Mouse (Mus musculus): ENCODE measurements around the gene Man2a2. TPM values are rescaled to one million over a fixed set of nuclear protein-coding genes. Genes with fewer than 3 reads are reported as not detected.

The Man2a2 gene
- 59.1 and 70.2 TPM in 2 replicates for total RNA-seq (2014; rRNA removed)
- 13.7 and 16.6 TPM in 2 replicates for polyA plus RNA-seq (2015; fragmentation: Nextera tagmentation; extraction: Ambion mirVana)

GRCm38 (mm10) chr7:80371041-80371751, at the start of gene Man2a2:
Gene Man2a2 (minus strand): TSS chr7:80371375.
- no peaks in the 10 kb centered on the region for H3K9me3 ChIP-seq (ENCODE audit: low read length)
- peak; percentile 85 for DNase-seq (ENCODE audit: low spot score)
- H3K9ac ChIP-seq (replicated peaks; ENCODE audit: low read length, poor library complexity, severe bottlenecking) = peak within 1 kb of the TSS; percentile 96
- H3K27ac ChIP-seq (ENCODE audit: low read depth, low read length) = peak within 1 kb of the TSS; percentile 81
- H3K4me3 ChIP-seq (ENCODE audit: low read depth, low read length) = peak within 1 kb of the TSS; percentile 92
- no peaks in the 10 kb centered on the region for H3K27me3 ChIP-seq (ENCODE audit: insufficient read depth, low read length)
- peak; percentile 69 for TF ChIP-seq CTCF (IDR thresholded peaks at IDR 0.05)
- WGBS = 1% methylated on average over 35 of the region's 86 CpGs
- H3K36me3 ChIP-seq (ENCODE audit: insufficient read depth, low read length) = peaks cover 23% of the 10 kb centered on the region
- peak; percentile 83 for ATAC-seq (ENCODE audit: low FRiP score)
- H3K4me1 ChIP-seq (ENCODE audit: insufficient read depth, low read length) = peaks cover 8% of the 10 kb centered on the region; the same call in 1 of the 2 replicates
- peak within 1 kb of the TSS; percentile 76 for H3K4me2 ChIP-seq (ENCODE audit: low read depth, low read length, poor library complexity, severe bottlenecking)

- Histone ChIP-seq H3K36me3 (ENCODE audit: insufficient read depth, low read length) (no peaks in the 10 kb centered on the region), H3K4me2 (ENCODE audit: low read depth, low read length, poor library complexity, severe bottlenecking) (no peak overlapping the region), H3K4me1 (ENCODE audit: insufficient read depth, low read length) (no peaks in the 10 kb centered on the region), H3K27me3 (ENCODE audit: insufficient read depth, low read length) (no peaks in the 10 kb centered on the region), H3K4me3 (ENCODE audit: low read depth, low read length) (no peak overlapping the region), H3K9me3 (ENCODE audit: low read length) (no peaks in the 10 kb centered on the region), H3K9ac (replicated peaks; ENCODE audit: low read length, poor library complexity, severe bottlenecking) (no peak overlapping the region), H3K27ac (ENCODE audit: low read depth, low read length) (no peak overlapping the region)
- ATAC-seq (ENCODE audit: low FRiP score) (no peak), DNase-seq (ENCODE audit: low spot score) (no peak)
- WGBS = 80% methylated on average over 4 of the region's 4 CpGs
- TF ChIP-seq CTCF (IDR thresholded peaks at IDR 0.05) = no peak
Observed at GRCm38 (mm10) chr7:80420586-80420985, 49.4 kb upstream of the Man2a2 start.

GRCm38 (mm10) chr7:80419278-80419677, 48.1 kb upstream of the Man2a2 start:
- WGBS = 63% methylated on average over 3 of the region's 3 CpGs
- ATAC-seq (ENCODE audit: low FRiP score) (no peak), DNase-seq (ENCODE audit: low spot score) (no peak)
- H3K27ac ChIP-seq (ENCODE audit: low read depth, low read length) = no peak overlapping the region
- no peak overlapping the region for H3K4me3 ChIP-seq (ENCODE audit: low read depth, low read length)
- no peaks in the 10 kb centered on the region for H3K36me3 ChIP-seq (ENCODE audit: insufficient read depth, low read length)
- no peak for TF ChIP-seq CTCF (IDR thresholded peaks at IDR 0.05)
- no peak overlapping the region for H3K4me2 ChIP-seq (ENCODE audit: low read depth, low read length, poor library complexity, severe bottlenecking)
- no peak overlapping the region for H3K9ac ChIP-seq (replicated peaks; ENCODE audit: low read length, poor library complexity, severe bottlenecking)
- H3K27me3 ChIP-seq (ENCODE audit: insufficient read depth, low read length) = no peaks in the 10 kb centered on the region
- H3K9me3 ChIP-seq (ENCODE audit: low read length) = no peaks in the 10 kb centered on the region
- H3K4me1 ChIP-seq (ENCODE audit: insufficient read depth, low read length) = no peaks in the 10 kb centered on the region

- 78% methylated on average over 3 of the region's 3 CpGs for WGBS
- Histone ChIP-seq H3K4me1 (ENCODE audit: insufficient read depth, low read length) (no peaks in the 10 kb centered on the region), H3K27ac (ENCODE audit: low read depth, low read length) (no peak overlapping the region), H3K36me3 (ENCODE audit: insufficient read depth, low read length) (no peaks in the 10 kb centered on the region), H3K27me3 (ENCODE audit: insufficient read depth, low read length) (no peaks in the 10 kb centered on the region), H3K4me2 (ENCODE audit: low read depth, low read length, poor library complexity, severe bottlenecking) (no peak overlapping the region), H3K9ac (replicated peaks; ENCODE audit: low read length, poor library complexity, severe bottlenecking) (no peak overlapping the region), H3K9me3 (ENCODE audit: low read length) (no peaks in the 10 kb centered on the region), H3K4me3 (ENCODE audit: low read depth, low read length) (no peak overlapping the region)
- no peak for TF ChIP-seq CTCF (IDR thresholded peaks at IDR 0.05)
- ATAC-seq (ENCODE audit: low FRiP score) (no peak), DNase-seq (ENCODE audit: low spot score) (no peak)
Observed at GRCm38 (mm10) chr7:80418036-80418435, 46.9 kb upstream of the Man2a2 start.

GRCm38 (mm10) chr7:80417601-80418000, 46.4 kb upstream of the Man2a2 start:
- H3K9me3 ChIP-seq (ENCODE audit: low read length) = no peaks in the 10 kb centered on the region

GRCm38 (mm10) chr7:80416969-80417368, 45.8 kb upstream of the Man2a2 start:
- no peak overlapping the region for H3K4me2 ChIP-seq (ENCODE audit: low read depth, low read length, poor library complexity, severe bottlenecking)
- no peak overlapping the region for H3K4me3 ChIP-seq (ENCODE audit: low read depth, low read length)
- 89% methylated on average over 7 of the region's 7 CpGs for WGBS
- no peak overlapping the region for H3K27ac ChIP-seq (ENCODE audit: low read depth, low read length)
- TF ChIP-seq CTCF (IDR thresholded peaks at IDR 0.05) = no peak
- ATAC-seq (ENCODE audit: low FRiP score) (no peak), DNase-seq (ENCODE audit: low spot score) (no peak)
- no peaks in the 10 kb centered on the region for H3K36me3 ChIP-seq (ENCODE audit: insufficient read depth, low read length)
- H3K27me3 ChIP-seq (ENCODE audit: insufficient read depth, low read length) = no peaks in the 10 kb centered on the region
- no peaks in the 10 kb centered on the region for H3K4me1 ChIP-seq (ENCODE audit: insufficient read depth, low read length)
- no peaks in the 10 kb centered on the region for H3K9me3 ChIP-seq (ENCODE audit: low read length)
- no peak overlapping the region for H3K9ac ChIP-seq (replicated peaks; ENCODE audit: low read length, poor library complexity, severe bottlenecking)

More at GRCm38 (mm10) chr7:80417601-80418000, 46.4 kb upstream of the Man2a2 start:
- Histone ChIP-seq H3K4me1 (ENCODE audit: insufficient read depth, low read length) (no peaks in the 10 kb centered on the region), H3K4me2 (ENCODE audit: low read depth, low read length, poor library complexity, severe bottlenecking) (no peak overlapping the region), H3K27me3 (ENCODE audit: insufficient read depth, low read length) (no peaks in the 10 kb centered on the region), H3K27ac (ENCODE audit: low read depth, low read length) (no peak overlapping the region), H3K4me3 (ENCODE audit: low read depth, low read length) (no peak overlapping the region), H3K36me3 (ENCODE audit: insufficient read depth, low read length) (no peaks in the 10 kb centered on the region), H3K9ac (replicated peaks; ENCODE audit: low read length, poor library complexity, severe bottlenecking) (no peak overlapping the region)
- no peak for DNase-seq (ENCODE audit: low spot score)
- ATAC-seq (ENCODE audit: low FRiP score) = no peak
- TF ChIP-seq CTCF (IDR thresholded peaks at IDR 0.05) = no peak
